Mouse (Mus musculus) liver, embryonic 13.5 days (tissue): Measurements from ENCODE around the gene Gm47791. TPM values are rescaled to one million over a fixed set of nuclear protein-coding genes. Genes with fewer than 3 reads are reported as not detected.

Source experiments
- ATAC-seq: fragments of 200-750 bp; cut with Nextera tagmentation; 2 replicates; pipeline ENCODE4 v1.8.0; 2017; ENCODE audit warnings: low read depth, mild to moderate bottlenecking, moderate number of reproducible peaks, moderate library complexity
- DNase-seq: peaks from one replicate; pipeline ENCODE4 v3.0.0; 2022
- H3K27ac ChIP-seq: fragments of 300-500 bp; sonication (generic); 2 replicates; pipeline ENCODE4 v1.5.1; 2015; ENCODE audit warnings: moderate library complexity, mild to moderate bottlenecking, inconsistent platforms
- H3K27me3 ChIP-seq: fragments of 300-500 bp; sonication (generic); 2 replicates; pipeline ENCODE4 v1.6.1; 2015; ENCODE audit warnings: mild to moderate bottlenecking, inconsistent platforms
- H3K36me3 ChIP-seq: fragments of 300-500 bp; sonication (generic); 2 replicates; pipeline ENCODE4 v1.6.1; 2015; ENCODE audit warnings: mild to moderate bottlenecking, inconsistent platforms
- H3K4me1 ChIP-seq: fragments of 300-500 bp; sonication (generic); replicated peaks from 2 replicates; pipeline ENCODE4 v1.6.1; 2015; ENCODE audit warnings: inconsistent platforms
- H3K4me2 ChIP-seq: fragments of 300-500 bp; sonication (generic); 2 replicates; pipeline ENCODE4 v1.6.1; 2015; ENCODE audit warnings: inconsistent platforms, mild to moderate bottlenecking, moderate library complexity
- H3K4me3 ChIP-seq: fragments of 300-500 bp; sonication (generic); replicated peaks from 2 replicates; pipeline ENCODE4 v1.5.1; 2015; ENCODE audit warnings: mild to moderate bottlenecking, inconsistent platforms
- H3K9ac ChIP-seq: fragments of 300-500 bp; sonication (generic); 2 replicates; pipeline ENCODE4 v1.6.1; 2015; ENCODE audit warnings: mild to moderate bottlenecking, inconsistent platforms
- H3K9me3 ChIP-seq: fragments of 300-500 bp; sonication (generic); replicated peaks from 2 replicates; pipeline ENCODE4 v1.6.1; 2016; ENCODE audit warnings: inconsistent platforms
- WGBS: fragments of 180-500 bp; shearing (Covaris S2); methylation state at CpG from one replicate; pipeline ENCODE4 v1.1.7; 2015; ENCODE audit not compliant: insufficient replicate concordance; 5-methylcytosine and 5-hydroxymethylcytosine counted together
- polyA plus RNA-seq: library from polyadenylated mRNA; unstranded; fragments of >200 nt; fragmentation: Nextera tagmentation; extraction: Ambion mirVana; gene quantifications from 2 replicates; pipeline ENCODE4 v1.2.1, GENCODE M21; 2015

The Gm47791 gene
- polyA plus RNA-seq, 1 experiment from 2014 or later = not detected

DNA sequence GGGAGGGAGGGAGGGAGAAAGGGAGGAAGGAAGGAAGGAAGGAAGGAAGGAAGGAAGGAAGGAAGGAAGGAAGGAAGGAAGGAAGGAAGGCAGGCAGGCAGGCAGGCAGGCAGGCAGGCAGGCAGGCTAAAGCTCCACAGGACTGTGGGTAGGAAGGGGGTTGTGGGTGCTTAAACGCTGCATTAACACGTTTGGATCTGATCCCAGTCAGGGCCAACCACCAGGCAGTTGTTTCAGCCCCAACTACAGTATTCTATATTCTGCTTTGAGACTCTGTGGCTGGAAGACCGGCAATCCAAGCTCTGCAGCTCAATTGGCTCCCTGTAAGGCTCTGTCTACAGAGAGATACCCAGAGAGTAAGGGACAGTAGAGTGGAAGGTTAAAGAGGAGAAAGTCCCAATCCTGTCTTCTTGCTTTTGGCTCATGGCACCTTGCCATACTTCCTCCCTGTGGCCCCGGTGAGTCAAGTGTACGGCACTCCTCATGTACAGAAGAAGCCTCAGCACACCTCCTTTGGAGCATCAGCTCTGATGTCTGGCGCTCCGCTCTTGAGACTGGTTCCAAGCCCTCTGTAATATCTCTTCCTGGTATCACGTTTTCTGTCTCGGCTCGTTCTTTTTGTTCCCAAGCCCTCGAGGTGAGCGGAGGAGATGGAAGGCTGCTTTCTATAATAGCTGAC is 30.2 kb upstream of the Gm47791 start:
- Histone ChIP-seq H3K27me3 (peaks cover 4% of the 10 kb centered on the region; the same call in 1 of the 2 replicates), H3K4me1 (peaks cover 30% of the 10 kb centered on the region), H3K27ac (no peak overlapping the region), H3K4me3 (no peak overlapping the region), H3K9me3 (no peaks in the 10 kb centered on the region), H3K36me3 (no peaks in the 10 kb centered on the region), H3K9ac (no peak overlapping the region), H3K4me2 (no peak overlapping the region)
- no peak for DNase-seq
- no peak for ATAC-seq
- WGBS = 66% methylated on average over 12 of the region's 12 CpGs

DNA sequence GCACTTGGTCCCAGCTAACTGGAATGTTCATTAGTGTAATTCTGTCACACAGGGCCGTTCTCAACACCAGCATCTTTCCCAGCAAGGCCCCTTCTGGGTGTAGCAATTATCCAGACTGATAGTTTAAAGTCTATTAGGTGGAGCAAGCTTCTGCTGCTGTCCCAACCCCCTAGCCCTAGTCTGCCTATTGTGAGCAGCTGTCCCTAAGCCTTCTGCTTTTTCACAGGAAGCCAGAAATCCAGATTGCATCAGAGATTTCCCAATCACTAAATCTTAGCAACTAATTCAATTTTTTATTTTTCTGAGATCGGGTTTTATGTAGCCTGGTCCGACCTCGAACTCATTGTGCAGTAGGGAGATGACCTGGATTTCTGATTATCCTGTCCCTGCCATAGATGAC is 27.9 kb upstream of the Gm47791 start:
- no peak overlapping the region for H3K9ac ChIP-seq

DNA sequence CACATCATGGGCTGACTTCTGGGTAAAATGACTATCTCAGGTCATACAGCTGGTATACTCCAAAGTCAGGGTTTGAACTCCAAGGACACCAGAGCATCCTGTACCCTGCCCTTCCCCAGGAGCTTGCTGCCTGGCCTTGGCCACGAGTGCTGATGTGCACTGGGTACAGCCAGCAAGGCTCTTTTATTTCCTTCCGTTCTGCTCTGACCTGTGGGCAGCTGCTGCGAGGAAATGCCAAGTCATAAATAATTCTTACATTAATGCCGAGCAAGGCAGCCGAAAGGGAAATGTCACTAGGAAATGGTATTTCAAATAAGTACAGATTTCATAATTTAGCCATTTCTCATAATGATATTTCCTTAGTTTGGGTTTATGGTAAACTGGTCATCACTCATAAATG is 27.3 kb upstream of the Gm47791 start:
- DNase-seq = no peak
- Histone ChIP-seq H3K4me2 (no peak overlapping the region), H3K9me3 (no peaks in the 10 kb centered on the region), H3K27ac (no peak overlapping the region), H3K4me1 (peaks cover 34% of the 10 kb centered on the region), H3K27me3 (peaks cover 4% of the 10 kb centered on the region; the same call in 1 of the 2 replicates), H3K36me3 (no peaks in the 10 kb centered on the region), H3K4me3 (no peak overlapping the region), H3K9ac (no peak overlapping the region)
- 38% methylated on average over 5 of the region's 5 CpGs for WGBS
- ATAC-seq = no peak

More for the DNA sequence above, 27.9 kb upstream of the Gm47791 start:
- Histone ChIP-seq H3K4me3 (no peak overlapping the region), H3K4me1 (peaks cover 35% of the 10 kb centered on the region), H3K27me3 (peaks cover 4% of the 10 kb centered on the region; the same call in 1 of the 2 replicates), H3K9me3 (no peaks in the 10 kb centered on the region), H3K27ac (no peak overlapping the region), H3K36me3 (no peaks in the 10 kb centered on the region), H3K4me2 (no peak overlapping the region)
- ATAC-seq (no peak), DNase-seq (no peak)
- WGBS = 65% methylated on average over 4 of the region's 4 CpGs

DNA sequence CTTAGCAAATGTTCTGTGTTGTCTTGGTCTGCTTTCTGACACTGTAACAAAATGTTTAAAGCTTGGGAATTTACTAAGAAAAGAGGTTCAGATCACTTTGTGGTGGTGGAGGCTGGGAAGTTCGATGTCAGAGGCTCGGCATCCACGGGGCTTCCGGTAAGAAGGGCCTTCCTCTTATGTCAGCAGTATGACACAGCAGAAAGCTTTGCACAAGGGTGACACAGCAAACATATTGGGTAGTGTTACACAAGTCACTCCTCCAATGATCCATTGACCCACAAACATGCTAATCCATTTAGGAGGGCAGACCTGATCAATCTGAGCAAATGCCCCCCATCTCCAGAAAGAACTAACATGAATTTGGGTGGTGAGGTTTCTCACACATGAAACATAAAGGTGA is 26.0 kb upstream of the Gm47791 start:
- Histone ChIP-seq H3K36me3 (no peaks in the 10 kb centered on the region), H3K27ac (peak overlapping the region; percentile 29; the same call in 1 of the 2 replicates), H3K4me1 (peaks cover 39% of the 10 kb centered on the region), H3K9me3 (no peaks in the 10 kb centered on the region), H3K4me3 (no peak overlapping the region), H3K27me3 (peaks cover 4% of the 10 kb centered on the region; the same call in 1 of the 2 replicates), H3K9ac (no peak overlapping the region), H3K4me2 (no peak overlapping the region)
- WGBS = 60% methylated on average over 4 of the region's 4 CpGs
- DNase-seq (no peak), ATAC-seq (peak; percentile 71)

DNA sequence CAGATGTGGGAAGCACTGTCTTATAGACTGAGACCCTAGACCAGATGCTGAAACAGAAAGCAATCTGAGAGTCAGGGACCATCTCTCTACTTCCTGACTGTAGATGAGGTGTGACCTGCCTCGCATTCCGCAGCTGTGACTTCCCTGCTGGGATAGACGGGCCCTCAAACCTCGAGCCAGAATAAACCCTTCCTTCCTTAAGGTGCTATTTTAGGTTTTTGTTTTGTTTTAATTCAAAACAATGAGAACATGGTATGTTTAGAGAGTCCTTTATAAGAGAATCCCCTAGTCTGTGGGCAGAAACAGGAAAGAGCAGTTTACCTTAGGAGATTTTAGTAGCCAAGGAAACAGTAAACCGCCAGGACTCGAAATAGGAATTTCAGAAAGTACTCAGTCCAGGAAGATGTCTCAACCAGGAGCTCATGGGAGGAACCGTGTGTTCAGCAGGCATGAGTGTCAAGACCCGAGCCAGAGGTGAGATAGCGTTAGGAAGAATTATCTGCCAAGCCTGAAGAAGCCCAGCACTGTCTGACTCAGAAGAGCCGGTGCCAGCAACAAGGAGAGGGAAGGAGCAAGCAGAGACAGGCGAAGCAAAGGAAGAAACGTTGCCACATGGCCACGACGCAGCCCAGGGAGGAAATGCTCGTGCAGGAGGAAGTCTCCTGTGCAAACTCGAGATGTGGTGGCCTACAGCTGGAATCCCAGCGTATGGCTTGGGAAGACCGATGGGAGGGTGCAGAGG is 24.8 kb upstream of the Gm47791 start:
- DNase-seq = no peak
- H3K36me3 ChIP-seq = no peaks in the 10 kb centered on the region
- ATAC-seq = peak; percentile 47; the same call in 1 of the 2 replicates
- peak overlapping the region; percentile 37 for H3K27ac ChIP-seq
- peaks cover 41% of the 10 kb centered on the region for H3K4me1 ChIP-seq
- no peaks in the 10 kb centered on the region for H3K9me3 ChIP-seq
- H3K4me2 ChIP-seq = no peak overlapping the region
- H3K4me3 ChIP-seq = no peak overlapping the region
- H3K9ac ChIP-seq = no peak overlapping the region
- WGBS = 31% methylated on average over 18 of the region's 18 CpGs
- no peaks in the 10 kb centered on the region for H3K27me3 ChIP-seq

DNA sequence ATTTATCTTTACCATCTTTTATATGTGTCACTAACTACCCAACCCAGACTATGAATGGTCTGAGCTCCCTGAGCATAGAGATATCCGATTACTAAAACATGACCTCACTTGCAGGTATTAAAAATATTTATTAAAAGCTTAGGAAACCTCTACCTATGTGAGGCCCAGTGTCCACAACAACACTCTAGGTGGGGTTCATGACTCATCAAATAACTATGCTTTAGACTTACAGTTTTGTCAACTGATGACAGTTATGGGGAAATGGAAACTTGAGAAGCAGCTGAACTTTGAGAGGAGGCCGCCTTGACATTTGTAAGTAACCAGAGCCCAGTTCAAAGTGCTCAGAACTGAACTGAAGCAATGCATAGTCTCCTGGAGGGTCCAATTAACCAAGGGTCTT is 24.2 kb upstream of the Gm47791 start:
- H3K36me3 ChIP-seq = no peaks in the 10 kb centered on the region
- WGBS = 77% methylated on average over 2 of the region's 2 CpGs

DNA sequence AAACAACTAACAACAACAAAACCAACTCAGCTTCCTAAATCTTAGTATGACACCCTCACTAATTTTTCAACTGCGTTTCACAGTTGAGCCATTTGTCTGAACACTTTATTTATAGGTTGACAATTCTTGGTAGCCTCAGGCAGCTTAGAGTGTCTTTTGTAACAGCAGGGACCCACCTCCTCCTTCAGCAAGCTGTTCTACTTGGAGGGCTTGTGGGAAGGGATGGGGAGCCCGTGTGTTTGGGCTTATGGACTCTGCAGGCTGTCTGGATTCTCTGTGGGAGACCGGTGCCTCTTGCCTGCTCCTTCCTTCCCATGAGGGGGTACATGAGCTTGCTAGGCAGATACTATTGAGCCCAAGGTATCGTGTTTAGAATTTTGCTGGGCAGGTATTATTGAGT is 22.9 kb upstream of the Gm47791 start:
- Histone ChIP-seq H3K4me1 (peaks cover 41% of the 10 kb centered on the region), H3K27ac (no peak overlapping the region), H3K27me3 (no peaks in the 10 kb centered on the region), H3K9ac (no peak overlapping the region), H3K4me2 (no peak overlapping the region), H3K4me3 (no peak overlapping the region), H3K9me3 (no peaks in the 10 kb centered on the region), H3K36me3 (no peaks in the 10 kb centered on the region)
- DNase-seq (no peak), ATAC-seq (no peak)
- 69% methylated on average over 4 of the region's 4 CpGs for WGBS

More for the DNA sequence above, 24.2 kb upstream of the Gm47791 start:
- Histone ChIP-seq H3K4me3 (no peak overlapping the region), H3K27ac (0 out of 2 replicates have a peak overlapping the region, but pooled peaks have one; percentile 2), H3K27me3 (no peaks in the 10 kb centered on the region), H3K4me1 (peaks cover 41% of the 10 kb centered on the region), H3K9me3 (no peaks in the 10 kb centered on the region), H3K9ac (no peak overlapping the region), H3K4me2 (no peak overlapping the region)
- DNase-seq (no peak), ATAC-seq (no peak)

DNA sequence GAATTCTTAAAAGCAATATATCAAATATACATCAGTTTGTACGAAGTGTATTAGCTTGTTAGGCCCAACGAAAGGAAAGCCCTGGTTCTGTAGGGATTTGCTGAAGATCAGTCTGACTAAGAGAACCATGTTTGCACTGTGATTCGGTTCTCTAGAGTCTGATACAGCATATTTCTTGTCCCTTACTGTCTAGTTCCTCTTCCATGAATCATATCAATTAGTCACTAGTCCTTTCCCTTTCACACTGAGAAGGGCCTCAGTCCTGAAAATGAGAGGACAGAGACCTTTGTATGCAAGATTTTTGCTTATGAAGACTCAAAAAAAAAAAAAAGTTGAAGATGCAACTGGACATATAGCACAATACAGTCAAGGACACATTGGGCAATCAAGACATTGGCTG is 22.1 kb upstream of the Gm47791 start:
- H3K9ac ChIP-seq = no peak overlapping the region
- H3K36me3 ChIP-seq = no peaks in the 10 kb centered on the region
- ATAC-seq (no peak), DNase-seq (no peak)
- H3K4me1 ChIP-seq = peaks cover 37% of the 10 kb centered on the region
- H3K27me3 ChIP-seq = no peaks in the 10 kb centered on the region
- WGBS = 73% methylated on average over 3 of the region's 3 CpGs
- H3K9me3 ChIP-seq = no peaks in the 10 kb centered on the region
- H3K27ac ChIP-seq = no peak overlapping the region
- no peak overlapping the region for H3K4me3 ChIP-seq
- H3K4me2 ChIP-seq = no peak overlapping the region

DNA sequence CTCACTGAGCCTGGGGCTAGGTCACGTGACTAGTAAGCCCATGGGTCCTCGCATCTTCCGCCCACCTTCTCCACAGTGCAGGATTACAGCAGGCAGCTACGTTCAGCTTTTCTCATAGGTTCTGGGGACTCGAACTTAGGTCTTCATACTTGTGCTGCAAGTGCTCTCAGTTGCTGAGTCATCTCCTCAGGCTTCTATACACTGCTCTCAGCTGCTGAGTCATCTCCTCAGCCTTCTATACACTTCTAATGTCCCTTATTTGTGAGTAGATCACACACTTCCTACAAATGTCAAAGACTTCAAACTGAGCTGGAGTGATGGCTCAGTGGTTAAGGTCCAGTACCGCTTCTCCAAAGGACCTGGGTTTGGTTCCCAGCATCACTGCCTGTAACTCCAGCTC is 21.2 kb upstream of the Gm47791 start:
- H3K9me3 ChIP-seq = no peaks in the 10 kb centered on the region
- no peak overlapping the region for H3K4me2 ChIP-seq
- H3K9ac ChIP-seq = no peak overlapping the region
- ATAC-seq (peak; percentile 63), DNase-seq (no peak)
- no peaks in the 10 kb centered on the region for H3K27me3 ChIP-seq
- 80% methylated on average over 6 of the region's 6 CpGs for WGBS
- H3K4me1 ChIP-seq = peaks cover 33% of the 10 kb centered on the region
- H3K27ac ChIP-seq = no peak overlapping the region
- H3K36me3 ChIP-seq = no peaks in the 10 kb centered on the region
- no peak overlapping the region for H3K4me3 ChIP-seq

DNA sequence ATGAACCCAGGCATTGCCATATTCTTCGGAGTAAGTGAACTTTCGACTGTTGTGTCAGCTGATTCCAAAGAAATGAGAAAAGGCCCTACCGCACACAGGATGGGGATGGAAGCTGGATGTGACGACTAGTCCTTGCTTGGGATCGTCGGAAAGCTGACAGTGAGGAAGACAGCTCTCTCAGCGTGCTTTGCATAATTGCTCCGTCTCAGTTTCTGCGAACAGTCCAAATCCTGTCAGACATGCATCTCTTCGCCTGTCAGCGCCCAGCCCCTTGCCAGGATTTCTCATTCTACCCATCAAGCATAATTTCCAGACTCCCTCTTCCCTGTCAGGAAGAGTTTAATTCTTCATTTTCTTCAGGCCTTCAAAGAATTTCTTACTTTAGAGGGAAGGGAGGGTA is 20.1 kb upstream of the Gm47791 start:
- H3K27ac ChIP-seq = no peak overlapping the region
- H3K4me1 ChIP-seq = peaks cover 21% of the 10 kb centered on the region
- H3K9me3 ChIP-seq = no peaks in the 10 kb centered on the region
- no peak overlapping the region for H3K9ac ChIP-seq
- no peak overlapping the region for H3K4me2 ChIP-seq
- H3K36me3 ChIP-seq = no peaks in the 10 kb centered on the region
- no peak for DNase-seq
- no peaks in the 10 kb centered on the region for H3K27me3 ChIP-seq
- WGBS = 77% methylated on average over 11 of the region's 11 CpGs
- H3K4me3 ChIP-seq = no peak overlapping the region
- ATAC-seq = no peak

DNA sequence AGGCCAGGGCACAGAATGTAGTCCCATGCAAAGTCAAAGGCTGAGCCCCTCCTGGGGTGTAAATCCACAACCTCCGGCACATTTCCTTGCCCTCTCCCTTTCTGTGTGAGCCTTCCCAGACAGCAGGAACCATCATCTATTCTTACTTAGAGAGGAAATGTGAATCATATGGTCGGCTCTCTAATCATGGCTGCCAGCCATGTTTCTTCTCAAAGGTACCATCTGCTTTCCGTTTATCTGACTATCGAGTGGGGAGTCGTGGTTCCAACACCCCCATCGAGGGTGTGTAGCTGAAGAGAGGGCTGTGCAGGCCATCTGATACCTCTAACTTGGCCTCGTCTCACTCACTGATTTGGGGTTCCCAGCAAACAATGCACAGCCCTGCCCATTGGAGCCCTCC is 17.0 kb upstream of the Gm47791 start:
- DNase-seq = no peak
- 47% methylated on average over 7 of the region's 7 CpGs for WGBS
- no peak for ATAC-seq

More for the DNA sequence above, 17.0 kb upstream of the Gm47791 start:
- no peaks in the 10 kb centered on the region for H3K9me3 ChIP-seq
- no peaks in the 10 kb centered on the region for H3K27me3 ChIP-seq
- no peak overlapping the region for H3K9ac ChIP-seq
- peaks cover 14% of the 10 kb centered on the region for H3K4me1 ChIP-seq
- no peak overlapping the region for H3K27ac ChIP-seq
- H3K36me3 ChIP-seq = no peaks in the 10 kb centered on the region
- no peak overlapping the region for H3K4me3 ChIP-seq
- no peak overlapping the region for H3K4me2 ChIP-seq
